Mouse (Mus musculus): Measurements from ENCODE around the gene Pcsk6. TPM values are rescaled to one million over a fixed set of nuclear protein-coding genes. Genes with fewer than 3 reads are reported as not detected.

The Pcsk6 gene
- polyA plus RNA-seq, 1 experiment: not detected

- H3K27ac ChIP-seq (ENCODE audit: insufficient read depth, low read depth, low read length): peak overlapping the region; percentile 40
- H3K4me3 ChIP-seq (ENCODE audit: insufficient read depth, low read length): peak overlapping the region; percentile 93
- TF ChIP-seq CTCF (IDR thresholded peaks at IDR 0.05; ENCODE audit: low read depth, low read length) (no peak), POLR2A (IDR thresholded peaks at IDR 0.05; ENCODE audit: borderline replicate concordance, low read depth, low read length) (no peak)
- peaks cover 6% of the 10 kb centered on the region for H3K4me1 ChIP-seq (ENCODE audit: control insufficient read depth, insufficient read depth, low read length)
These were observed 198.8 kb downstream of the Pcsk6 start for GRCm38 (mm10) chr7:66060066-66060956.

- peak overlapping the region; percentile 93 for H3K4me3 ChIP-seq (ENCODE audit: insufficient read depth, low read length)
- peaks cover 6% of the 10 kb centered on the region for H3K4me1 ChIP-seq (ENCODE audit: control insufficient read depth, insufficient read depth, low read length)
- no peak overlapping the region for H3K27ac ChIP-seq (ENCODE audit: insufficient read depth, low read depth, low read length)
- TF ChIP-seq POLR2A (IDR thresholded peaks at IDR 0.05; ENCODE audit: borderline replicate concordance, low read depth, low read length) (no peak), CTCF (IDR thresholded peaks at IDR 0.05; ENCODE audit: low read depth, low read length) (no peak)
These were observed 199.5 kb downstream of the Pcsk6 start for GRCm38 (mm10) chr7:66061057-66061456.

- Histone ChIP-seq H3K4me1 (ENCODE audit: control insufficient read depth, insufficient read depth, low read length) (peaks cover 27% of the 10 kb centered on the region), H3K27ac (ENCODE audit: insufficient read depth, low read depth, low read length) (no peak overlapping the region)
- TF ChIP-seq POLR2A (IDR thresholded peaks at IDR 0.05; ENCODE audit: borderline replicate concordance, low read depth, low read length): no peak
- TF ChIP-seq CTCF (IDR thresholded peaks at IDR 0.05; ENCODE audit: low read depth, low read length): no peak
These were observed 214.9 kb downstream of the Pcsk6 start for GRCm38 (mm10) chr7:66076411-66076810.

GRCm38 (mm10) chr7:66079364-66080230 lies 218.1 kb downstream of the Pcsk6 start, which contains the start of gene Selenos:
Gene Selenos, plus strand, starts transcription at chr7:66079649.
- TF ChIP-seq CTCF (IDR thresholded peaks at IDR 0.05; ENCODE audit: low read depth, low read length): 0 out of 2 replicates have a peak, but pooled peaks have one; percentile 5
- TF ChIP-seq POLR2A (IDR thresholded peaks at IDR 0.05; ENCODE audit: borderline replicate concordance, low read depth, low read length): no peak; the same call in 1 of the 2 replicates
- Histone ChIP-seq H3K4me1 (ENCODE audit: control insufficient read depth, insufficient read depth, low read length) (peaks cover 27% of the 10 kb centered on the region), H3K27ac (ENCODE audit: insufficient read depth, low read depth, low read length) (peak within 1 kb of the TSS; percentile 69), H3K4me3 (ENCODE audit: insufficient read depth, low read length) (peak within 1 kb of the TSS; percentile 81)

More at GRCm38 (mm10) chr7:66076411-66076810, 214.9 kb downstream of the Pcsk6 start:
- H3K4me3 ChIP-seq (ENCODE audit: insufficient read depth, low read length): no peak overlapping the region

GRCm38 (mm10) chr7:66080231-66080613 lies 218.7 kb downstream of the Pcsk6 start:
- Histone ChIP-seq H3K27ac (ENCODE audit: insufficient read depth, low read depth, low read length) (peak overlapping the region; percentile 69; the same call in 1 of the 2 replicates), H3K4me3 (ENCODE audit: insufficient read depth, low read length) (peak overlapping the region; percentile 81), H3K4me1 (ENCODE audit: control insufficient read depth, insufficient read depth, low read length) (peaks cover 23% of the 10 kb centered on the region)
- TF ChIP-seq CTCF (IDR thresholded peaks at IDR 0.05; ENCODE audit: low read depth, low read length): no peak
- TF ChIP-seq POLR2A (IDR thresholded peaks at IDR 0.05; ENCODE audit: borderline replicate concordance, low read depth, low read length): no peak

GRCm38 (mm10) chr7:66083757-66084156 lies 222.2 kb downstream of the Pcsk6 start:
- Histone ChIP-seq H3K4me3 (ENCODE audit: insufficient read depth, low read length) (no peak overlapping the region), H3K4me1 (ENCODE audit: control insufficient read depth, insufficient read depth, low read length) (peaks cover 7% of the 10 kb centered on the region), H3K27ac (ENCODE audit: insufficient read depth, low read depth, low read length) (no peak overlapping the region)
- TF ChIP-seq CTCF (IDR thresholded peaks at IDR 0.05; ENCODE audit: low read depth, low read length): no peak
- no peak for TF ChIP-seq POLR2A (IDR thresholded peaks at IDR 0.05; ENCODE audit: borderline replicate concordance, low read depth, low read length)

- H3K4me1 ChIP-seq (ENCODE audit: control insufficient read depth, insufficient read depth, low read length): peaks cover 7% of the 10 kb centered on the region
- H3K4me3 ChIP-seq (ENCODE audit: insufficient read depth, low read length): no peak overlapping the region
- no peak overlapping the region for H3K27ac ChIP-seq (ENCODE audit: insufficient read depth, low read depth, low read length)
- TF ChIP-seq CTCF (IDR thresholded peaks at IDR 0.05; ENCODE audit: low read depth, low read length) (no peak), POLR2A (IDR thresholded peaks at IDR 0.05; ENCODE audit: borderline replicate concordance, low read depth, low read length) (no peak)
These were observed 223.0 kb downstream of the Pcsk6 start for GRCm38 (mm10) chr7:66084546-66084945.

- TF ChIP-seq CTCF (IDR thresholded peaks at IDR 0.05; ENCODE audit: low read depth, low read length) (no peak), POLR2A (IDR thresholded peaks at IDR 0.05; ENCODE audit: borderline replicate concordance, low read depth, low read length) (no peak)
- no peak overlapping the region for H3K4me3 ChIP-seq (ENCODE audit: insufficient read depth, low read length)
- no peaks in the 10 kb centered on the region for H3K4me1 ChIP-seq (ENCODE audit: control insufficient read depth, insufficient read depth, low read length)
- H3K27ac ChIP-seq (ENCODE audit: insufficient read depth, low read depth, low read length): no peak overlapping the region
These were observed 226.1 kb downstream of the Pcsk6 start for GRCm38 (mm10) chr7:66087652-66088051.

- H3K4me3 ChIP-seq (ENCODE audit: insufficient read depth, low read length): no peak overlapping the region
- TF ChIP-seq CTCF (IDR thresholded peaks at IDR 0.05; ENCODE audit: low read depth, low read length) (no peak), POLR2A (IDR thresholded peaks at IDR 0.05; ENCODE audit: borderline replicate concordance, low read depth, low read length) (no peak)
- H3K27ac ChIP-seq (ENCODE audit: insufficient read depth, low read depth, low read length): no peak overlapping the region
- H3K4me1 ChIP-seq (ENCODE audit: control insufficient read depth, insufficient read depth, low read length): no peaks in the 10 kb centered on the region
These were observed 226.5 kb downstream of the Pcsk6 start for GRCm38 (mm10) chr7:66088077-66088476.

All from bone marrow macrophage, adult 2 months (primary cell).